In the genomic region with DNA sequence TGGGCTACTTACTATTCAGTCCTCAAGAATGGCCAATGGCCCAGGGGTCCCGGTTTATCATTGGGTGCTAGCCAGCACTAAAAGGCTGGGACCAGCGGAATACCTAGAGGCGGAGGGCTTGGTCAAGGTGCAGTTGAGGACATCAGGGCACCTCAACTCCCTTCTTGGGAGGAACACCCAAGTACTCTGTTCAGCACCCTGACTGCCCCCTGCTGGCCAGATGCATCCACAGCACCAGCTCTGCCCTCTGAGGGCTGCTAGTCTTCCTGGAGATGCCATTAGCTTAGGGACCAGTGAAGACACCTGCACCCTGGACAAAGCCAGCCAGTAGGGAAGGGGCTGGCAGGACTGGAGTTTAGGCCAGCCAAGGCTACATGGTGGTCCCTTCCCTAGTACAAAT, we compare ENCODE assay signal across 8 mouse cellular contexts. TPM values are rescaled to one million over a fixed set of nuclear protein-coding genes. Genes with fewer than 3 reads are reported as not detected.
DNase-seq lines count a peak whose midpoint lies in the region; ATAC-seq and TF ChIP-seq lines count a peak whose summit lies in the region.

No protein-coding gene starts in this region.

- no peak overlapping the region for H3K27ac ChIP-seq in embryonic facial prominence, embryonic 11.5 days (replicated peaks; ENCODE audit: low read depth, low read length)
- no peak overlapping the region for H3K27ac ChIP-seq in limb, embryonic 13.5 days
- H3K27ac ChIP-seq in neural tube, embryonic 11.5 days (ENCODE audit: low read depth, low read length), result no peak overlapping the region
- no peak overlapping the region for H3K27ac ChIP-seq in testis, adult 2 months (ENCODE audit: control insufficient read depth, insufficient read depth, low read depth, low read length)

- peak overlapping the region; percentile 2; the same call in 1 of the 2 replicates for H3K4me2 ChIP-seq in embryonic facial prominence, embryonic 11.5 days (ENCODE audit: low read depth, low read length)
- H3K4me2 ChIP-seq in limb, embryonic 13.5 days (replicated peaks), result peak overlapping the region; percentile 97
- H3K4me2 ChIP-seq in neural tube, embryonic 11.5 days (ENCODE audit: low read depth), result peak overlapping the region; percentile 100

- DNase-seq in 3T3-L1 (ENCODE audit: low read depth, low spot score), result peak; percentile 83
- DNase-seq in adrenal gland, adult 18-20 months (ENCODE audit: low spot score in 2 of 2), result peak; percentile 68 to 72
- peak; percentile 81 for DNase-seq in embryonic facial prominence, embryonic 11.5 days (ENCODE audit: low spot score)
- peak; percentile 48 to 78 for DNase-seq in heart, adult 18-20 months
- peak; percentile 75 for DNase-seq in kidney, adult 9 months
- peak; percentile 79 for DNase-seq in neural tube, embryonic 11.5 days (ENCODE audit: low spot score)

- no peaks in the 10 kb centered on the region for H3K36me3 ChIP-seq in embryonic facial prominence, embryonic 11.5 days (replicated peaks; ENCODE audit: control insufficient read depth, insufficient read depth, low read depth, low read length)
- H3K36me3 ChIP-seq in limb, embryonic 13.5 days, result no peaks in the 10 kb centered on the region
- no peaks in the 10 kb centered on the region for H3K36me3 ChIP-seq in neural tube, embryonic 11.5 days (ENCODE audit: control insufficient read depth, insufficient read depth, low read length)
- no peaks in the 10 kb centered on the region for H3K36me3 ChIP-seq in testis, adult 2 months (ENCODE audit: control insufficient read depth, insufficient read depth, low read length)

- WGBS in embryonic facial prominence, embryonic 11.5 days, result 69% methylated on average over 3 of the region's 3 CpGs
- 75% methylated on average over 3 of the region's 3 CpGs for WGBS in limb, embryonic 13.5 days
- WGBS in neural tube, embryonic 11.5 days, result 57% methylated on average over 3 of the region's 3 CpGs

- H3K4me1 ChIP-seq in embryonic facial prominence, embryonic 11.5 days (ENCODE audit: control insufficient read depth, insufficient read depth, low read length), result no peaks in the 10 kb centered on the region
- H3K4me1 ChIP-seq in limb, embryonic 13.5 days, result peaks cover 47% of the 10 kb centered on the region
- H3K4me1 ChIP-seq in neural tube, embryonic 11.5 days (ENCODE audit: control insufficient read depth, insufficient read depth, low read length), result peaks cover 4% of the 10 kb centered on the region; the same call in 1 of the 2 replicates
- H3K4me1 ChIP-seq in testis, adult 2 months (ENCODE audit: control insufficient read depth, insufficient read depth, low read length), result peaks cover 19% of the 10 kb centered on the region

- no peak overlapping the region for H3K4me3 ChIP-seq in embryonic facial prominence, embryonic 11.5 days (ENCODE audit: low read depth, low read length)
- H3K4me3 ChIP-seq in limb, embryonic 13.5 days, result peak overlapping the region; percentile 77
- no peak overlapping the region for H3K4me3 ChIP-seq in neural tube, embryonic 11.5 days (ENCODE audit: low read depth, low read length)
- no peak overlapping the region for H3K4me3 ChIP-seq in testis, adult 2 months (ENCODE audit: control insufficient read depth, low read depth, low read length)

- TF ChIP-seq POLR2A in testis, adult 2 months (IDR thresholded peaks at IDR 0.05; ENCODE audit: control insufficient read depth, low read depth, low read length), result no peak

- H3K9ac ChIP-seq in embryonic facial prominence, embryonic 11.5 days (replicated peaks; ENCODE audit: low read length), result no peak overlapping the region
- H3K9ac ChIP-seq in limb, embryonic 13.5 days, result no peak overlapping the region
- no peak overlapping the region for H3K9ac ChIP-seq in neural tube, embryonic 11.5 days (ENCODE audit: low read length)

- no peak; the same call in 1 of the 2 replicates for ATAC-seq in embryonic facial prominence, embryonic 11.5 days (replicated peaks; ENCODE audit: insufficient number of reproducible peaks, low FRiP score, low TSS enrichment, low read depth)
- ATAC-seq in limb, embryonic 13.5 days (ENCODE audit: low FRiP score, low read depth), result no peak; the same call in 1 of the 2 replicates
- no peak for ATAC-seq in neural tube, embryonic 11.5 days (ENCODE audit: insufficient read depth, low FRiP score, low TSS enrichment)

- peak; percentile 85 for TF ChIP-seq CTCF in testis, adult 2 months (IDR thresholded peaks at IDR 0.05; ENCODE audit: control insufficient read depth, insufficient read depth, insufficient replicate concordance, low read depth, low read length)

- H3K27me3 ChIP-seq in embryonic facial prominence, embryonic 11.5 days (ENCODE audit: control insufficient read depth, insufficient read depth, low read length), result peaks cover 2% of the 10 kb centered on the region; the same call in 1 of the 2 replicates
- peaks cover 16% of the 10 kb centered on the region for H3K27me3 ChIP-seq in limb, embryonic 13.5 days
- H3K27me3 ChIP-seq in neural tube, embryonic 11.5 days (ENCODE audit: control insufficient read depth, insufficient read depth, low read length), result peaks cover 7% of the 10 kb centered on the region; the same call in 1 of the 2 replicates
- H3K27me3 ChIP-seq in testis, adult 2 months (ENCODE audit: control insufficient read depth, insufficient read depth, low read length), result no peaks in the 10 kb centered on the region

- no peaks in the 10 kb centered on the region for H3K9me3 ChIP-seq in embryonic facial prominence, embryonic 11.5 days (replicated peaks; ENCODE audit: control insufficient read depth, low read length)
- no peaks in the 10 kb centered on the region for H3K9me3 ChIP-seq in limb, embryonic 13.5 days
- H3K9me3 ChIP-seq in neural tube, embryonic 11.5 days (ENCODE audit: control insufficient read depth, low read length), result no peaks in the 10 kb centered on the region

RNA-seq across cellular contexts. Expression of gene Sorcs2, which starts 1.9 kb away (rescaled TPM):
- total RNA-seq in adrenal gland, adult 18-20 months (2021), result 10 to 100 TPM; 14.2 to 30.4 TPM
- polyA plus RNA-seq in embryonic facial prominence, embryonic 11.5 days (2014; fragmentation: Nextera tagmentation; extraction: Ambion mirVana), result 4.6 and 6.4 TPM in 2 replicates
- 10 to 100 TPM in 1 of 2 experiments, 1 to 10 TPM in 1; 8.2 to 11.0 TPM for total RNA-seq in heart, adult 18-20 months (2021)
- polyA plus RNA-seq in limb, embryonic 13.5 days (2015; fragmentation: Nextera tagmentation; extraction: Ambion mirVana), result 21.2 and 23.0 TPM in 2 replicates
- 7.9 and 9.1 TPM in 2 replicates for polyA plus RNA-seq in neural tube, embryonic 11.5 days (2014; fragmentation: Nextera tagmentation; extraction: Ambion mirVana)
- polyA plus RNA-seq in testis, adult 2 months (2012; rRNA removed), result 13.8 and 14.1 TPM in 2 replicates

Comparison
In these comparisons a context has a peak if more than half of its experiments do, and no peak if none do; other contexts are left out.
1. H3K4me2 ChIP-seq: peak in every context shown above with its lines; median percentile 100 in neural tube, embryonic 11.5 days; 97 in limb, embryonic 13.5 days; 2 in embryonic facial prominence, embryonic 11.5 days.